Mouse (Mus musculus) heart, adult 2 months (tissue): Measurements from ENCODE around the gene Ccdc65.

ENCODE experiments used
- CTCF ChIP-seq: fragments of 200-600 bp; IDR thresholded peaks from 2 replicates; pipeline ENCODE4 v1.8.1; 2022; ENCODE audit warnings: antibody characterized with exemption, mild to moderate bottlenecking, moderate library complexity
- EP300 ChIP-seq: fragments of 200-500 bp; IDR thresholded peaks from 2 replicates; pipeline ENCODE4 v1.6.1; 2011; ENCODE audit warnings: low read depth, low read length, control low read depth; ENCODE audit not compliant: insufficient read depth

DNA sequence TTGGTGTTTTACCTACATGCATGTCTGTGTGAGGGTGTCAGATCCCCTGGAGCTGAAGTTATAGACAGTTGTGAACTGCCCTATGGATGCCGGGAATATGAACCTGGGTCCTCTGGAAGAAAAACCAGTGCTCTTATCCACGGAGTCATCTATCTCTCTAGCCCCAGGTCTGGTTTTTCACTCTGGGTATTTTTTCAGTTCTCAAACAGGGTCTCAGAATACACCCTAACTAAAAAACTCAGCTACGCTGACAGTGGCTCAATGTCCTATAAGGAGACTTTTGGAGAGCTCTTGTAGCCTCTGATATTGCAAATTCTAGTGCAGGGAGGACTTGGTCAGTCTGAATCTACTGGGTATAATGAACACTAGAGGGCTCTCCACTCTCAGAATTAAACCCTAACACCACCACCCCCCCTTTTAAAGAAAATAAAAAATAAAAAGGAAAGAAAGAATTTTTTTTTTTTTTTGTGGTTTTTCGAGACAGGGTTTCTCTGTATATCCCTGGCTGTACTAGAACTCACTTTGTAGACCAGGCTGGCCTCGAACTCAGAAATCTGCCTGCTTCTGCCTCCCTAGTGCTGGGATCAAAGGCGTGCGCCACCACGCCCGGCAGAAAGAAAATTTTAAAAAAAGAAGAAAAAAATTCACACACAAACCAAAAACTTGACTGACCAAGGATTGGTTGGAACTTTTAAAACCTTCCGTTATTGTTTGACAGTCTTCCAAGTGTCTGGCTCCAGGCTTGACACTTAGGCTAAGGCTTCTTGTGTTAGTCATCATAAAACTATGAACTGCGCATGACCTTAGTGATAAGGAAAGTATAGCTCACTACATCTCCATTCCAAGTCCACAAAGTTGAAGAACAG is 43.7 kb upstream of the Ccdc65 start:
- peak; percentile 81 for TF ChIP-seq CTCF
- TF ChIP-seq EP300 = no peak
